Mouse (Mus musculus): Measurements from ENCODE around the gene Hpf1.
A peak's percentile ranks its signal among the peaks of the same experiment; 100 is the strongest.

Gene Hpf1

DNA sequence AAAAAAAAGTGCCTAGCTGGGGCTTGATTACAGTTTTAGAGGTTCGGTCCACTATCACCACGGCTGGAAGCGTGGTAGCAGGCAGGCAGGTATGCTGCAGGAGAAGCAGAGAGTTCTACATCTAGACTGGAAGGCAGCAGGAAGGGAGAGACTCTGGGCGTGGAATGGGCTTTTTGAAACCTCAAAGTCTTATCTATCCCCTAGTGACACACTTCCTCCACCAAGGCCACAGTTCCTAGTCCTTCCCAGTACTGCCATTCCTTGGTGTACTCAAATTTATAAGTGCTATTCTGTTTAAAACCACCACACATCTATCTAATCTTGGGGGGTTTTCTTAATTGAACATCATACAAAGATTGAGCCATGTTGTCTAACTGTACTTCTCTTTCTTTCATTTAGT is 1.5 kb downstream of the Hpf1 start:
- no peak for DNase-seq (ENCODE audit: low read depth in 2 of 2, low spot score in 2 of 2)

DNA sequence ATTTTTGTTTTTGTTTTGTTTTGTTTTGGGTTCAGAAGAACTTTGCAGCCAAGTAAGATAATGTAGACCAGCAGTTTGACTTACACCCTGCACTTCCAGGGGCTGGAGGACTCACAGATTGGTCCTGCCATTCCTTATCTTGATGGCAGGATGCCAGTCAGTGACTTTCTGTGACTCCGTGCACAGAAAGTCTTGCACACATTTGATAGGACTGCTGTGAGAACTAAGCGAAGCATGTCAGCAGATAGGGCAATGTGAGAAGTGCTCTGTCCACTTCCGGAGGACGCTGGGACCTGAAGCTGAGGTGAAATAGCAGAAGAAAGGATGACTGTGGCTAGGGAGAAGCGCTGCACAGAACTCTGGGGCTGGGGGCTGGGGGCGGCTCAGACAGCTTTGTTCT is 5.7 kb downstream of the Hpf1 start:
- DNase-seq (ENCODE audit: low read depth in 2 of 2, low spot score in 2 of 2), result no peak

DNA sequence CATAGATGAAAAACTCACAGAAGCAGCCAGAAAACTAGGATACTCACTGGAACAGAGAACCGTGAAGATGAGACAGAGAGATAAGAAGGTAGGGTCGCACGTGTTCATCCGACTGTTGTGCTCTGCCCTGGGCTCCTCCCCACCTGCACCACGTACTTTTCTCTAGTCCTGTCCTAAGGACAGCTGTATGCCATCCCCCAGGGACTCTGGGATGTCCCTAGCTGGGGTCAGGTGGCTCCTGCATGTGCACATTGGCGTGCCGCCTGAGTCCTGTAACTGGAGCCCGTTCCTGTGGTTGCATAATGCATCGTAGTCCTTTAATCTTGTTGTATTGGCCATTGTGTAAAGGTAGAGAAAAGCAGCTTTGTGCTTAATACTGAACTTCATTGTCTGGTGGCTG is 9.9 kb downstream of the Hpf1 start:
- no peak for DNase-seq (ENCODE audit: low read depth in 2 of 2, low spot score in 2 of 2)

DNA sequence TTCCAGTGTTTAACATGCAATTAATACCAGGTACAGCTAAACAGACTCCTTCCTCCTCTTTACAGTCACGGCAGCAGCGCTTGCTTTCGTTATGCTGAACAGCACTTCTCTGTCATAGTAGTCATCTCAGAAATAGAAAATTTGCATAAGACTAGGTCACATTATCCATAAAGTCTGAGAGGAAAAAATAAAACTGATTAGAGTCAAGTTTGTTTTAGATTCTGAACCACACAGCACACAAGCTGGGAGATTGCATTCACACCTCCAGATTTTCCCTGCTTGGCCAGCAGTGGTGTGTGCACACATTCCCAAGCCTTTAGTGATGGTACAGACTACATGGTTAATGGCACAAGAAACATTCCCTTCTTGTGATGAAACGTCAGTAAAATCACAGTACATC is 21.9 kb downstream of the Hpf1 start:
- DNase-seq (ENCODE audit: low read depth in 2 of 2, low spot score in 2 of 2), result no peak

DNA sequence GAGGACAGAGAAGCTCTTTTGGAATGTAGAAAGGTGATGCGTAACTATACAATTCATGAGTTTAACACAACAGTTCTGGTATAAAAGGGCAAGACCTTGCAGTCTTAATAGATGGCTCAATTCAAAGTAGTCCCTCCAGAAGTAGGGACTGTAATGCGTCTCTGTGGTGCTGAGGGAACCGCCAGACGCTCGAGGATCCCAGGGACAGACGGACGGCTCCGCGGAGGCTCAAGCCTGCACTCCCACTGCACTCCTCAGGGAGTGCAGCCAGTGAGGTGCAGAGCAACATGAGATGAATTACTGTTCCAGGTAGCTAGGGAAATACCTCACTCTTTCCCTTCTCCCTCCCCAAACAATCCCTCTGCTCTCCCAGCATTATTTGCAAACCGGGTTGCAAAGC is 22.3 kb downstream of the Hpf1 start:
- DNase-seq (ENCODE audit: low read depth in 2 of 2, low spot score in 2 of 2), result no peak

DNA sequence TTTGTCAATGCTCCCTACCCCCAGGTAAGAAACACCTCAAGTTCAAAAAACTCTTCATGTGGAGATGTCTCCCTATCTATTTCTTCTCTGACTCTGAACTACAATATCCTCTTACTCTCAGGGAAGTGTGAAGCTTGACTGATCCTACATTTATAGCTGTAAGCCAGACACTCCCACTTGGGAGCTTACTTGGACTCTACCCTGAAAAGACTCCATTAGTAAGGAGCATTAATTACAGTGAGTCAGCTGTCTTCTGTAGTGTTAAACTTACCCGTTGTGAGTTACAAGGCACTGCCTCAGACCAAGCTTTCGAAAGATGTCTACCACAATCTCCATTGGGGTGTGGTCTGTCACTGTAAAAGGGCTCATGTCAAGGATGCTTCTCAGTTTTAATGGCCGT is 28.9 kb downstream of the Hpf1 start:
- DNase-seq (ENCODE audit: low read depth in 2 of 2, low spot score in 2 of 2), result no peak

DNA sequence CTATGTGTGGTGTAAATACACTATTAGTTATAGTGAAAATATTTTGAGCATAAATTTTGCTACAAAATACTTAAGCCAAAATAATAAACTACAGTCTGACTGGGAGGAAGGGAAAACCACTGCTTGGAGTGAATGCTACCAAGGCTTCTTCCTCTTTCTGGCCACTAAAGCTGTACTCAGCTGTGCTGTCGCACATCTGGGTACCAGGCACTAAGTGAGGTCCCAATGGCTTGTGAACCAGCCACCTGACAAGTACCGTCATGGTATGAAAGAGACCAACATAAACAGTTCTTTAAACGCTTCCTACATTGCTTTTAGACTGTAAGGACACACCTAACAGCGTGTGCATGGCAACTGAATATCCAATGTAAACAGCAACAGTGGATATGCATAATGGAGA is 30.0 kb downstream of the Hpf1 start:
- no peak for DNase-seq (ENCODE audit: low read depth in 2 of 2, low spot score in 2 of 2)

DNA sequence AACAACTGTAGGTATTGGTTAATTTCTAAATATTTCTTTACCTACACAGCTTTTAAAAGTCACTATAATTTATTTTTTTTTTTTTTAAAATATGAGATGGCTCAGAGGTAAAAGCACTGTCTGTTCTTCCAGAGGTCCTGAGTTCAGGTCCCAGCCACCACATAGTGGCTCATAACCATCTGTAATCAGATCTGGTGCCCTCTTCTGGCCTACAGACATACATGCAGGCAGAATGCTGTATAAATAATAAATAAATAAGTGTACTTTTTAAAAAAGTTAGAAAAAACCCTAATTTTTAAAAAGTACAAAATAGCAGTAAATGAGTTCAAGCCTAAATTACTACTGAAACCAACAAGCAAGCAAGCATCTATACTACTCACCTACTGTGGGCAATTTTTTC is 43.4 kb downstream of the Hpf1 start:
- no peak for DNase-seq (ENCODE audit: low read depth in 2 of 2, low spot score in 2 of 2)

DNA sequence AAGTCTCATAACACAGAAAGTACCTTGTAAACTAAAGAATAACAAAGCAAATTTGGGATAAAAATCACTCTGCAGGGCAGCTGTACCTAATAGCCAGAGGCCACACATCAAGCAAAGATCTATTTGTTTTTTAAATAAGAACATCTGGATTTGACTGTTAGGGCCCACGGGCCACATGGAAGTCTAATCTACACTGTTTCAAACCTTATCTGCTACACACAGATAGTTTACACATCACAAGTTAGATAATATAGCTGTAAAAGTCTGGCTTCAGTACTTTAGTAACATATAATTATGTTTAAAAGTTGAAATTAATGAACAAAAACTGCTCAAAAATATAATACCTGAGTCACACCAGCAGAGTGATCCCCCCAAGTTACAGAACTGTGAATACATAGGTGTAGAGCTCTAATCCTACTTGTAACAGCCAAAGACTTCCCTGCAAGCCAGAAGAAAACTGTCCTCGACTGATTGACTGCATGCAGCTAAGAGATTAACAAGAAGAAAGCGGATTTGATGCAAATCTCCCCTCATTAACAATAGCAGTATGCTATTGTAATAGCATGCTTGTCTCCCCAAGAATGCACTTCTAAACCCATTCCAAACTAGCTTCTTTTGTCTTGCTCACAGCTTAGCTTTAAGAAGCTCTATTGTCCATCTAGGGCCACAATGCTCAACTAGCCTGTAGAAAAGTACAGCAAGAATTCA is 48.7 kb downstream of the Hpf1 start:
- no peak for DNase-seq (ENCODE audit: low read depth in 2 of 2, low spot score in 2 of 2)

DNA sequence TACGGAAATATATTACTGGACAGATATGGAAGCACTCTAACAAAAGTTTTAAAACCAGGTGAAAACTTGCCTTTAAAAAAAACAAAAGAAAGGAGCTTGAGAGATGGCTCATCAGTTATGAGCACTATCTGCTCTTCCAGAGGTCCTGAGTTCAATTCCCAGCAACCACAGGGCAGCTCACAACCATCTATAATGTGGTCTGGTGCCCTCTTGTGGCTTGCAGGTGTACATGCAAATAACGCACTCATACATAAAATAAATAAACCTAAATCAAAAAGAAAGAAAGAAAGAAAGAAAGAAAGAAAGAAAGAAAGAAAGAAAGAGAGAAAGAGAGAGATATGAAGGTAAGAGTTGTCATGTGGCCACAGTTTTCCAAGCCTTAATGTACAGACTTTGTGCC is 52.6 kb downstream of the Hpf1 start:
- peak in 1 of 2 experiments; percentile 8 for DNase-seq (ENCODE audit: low read depth in 2 of 2, low spot score in 2 of 2)

DNA sequence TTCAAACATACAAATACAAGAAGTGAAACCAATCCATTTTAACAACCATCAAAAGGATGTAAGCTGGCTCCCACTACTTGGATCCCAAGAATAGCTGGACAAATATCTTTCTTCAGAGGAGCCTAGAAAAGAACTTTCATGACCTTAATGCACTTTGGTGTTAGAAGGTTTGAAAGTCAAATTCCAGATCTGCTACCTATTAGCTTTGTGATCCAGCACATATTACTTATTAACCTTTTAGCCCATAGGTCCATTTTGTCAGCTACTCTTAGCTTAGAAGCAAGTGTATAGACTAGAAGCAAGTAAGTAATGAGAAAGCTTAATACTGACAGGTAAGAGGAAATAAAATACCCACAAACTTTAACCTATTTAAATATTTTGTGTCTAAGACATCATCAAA is 57.3 kb downstream of the Hpf1 start:
- DNase-seq (ENCODE audit: low read depth in 2 of 2, low spot score in 2 of 2), result no peak

DNA sequence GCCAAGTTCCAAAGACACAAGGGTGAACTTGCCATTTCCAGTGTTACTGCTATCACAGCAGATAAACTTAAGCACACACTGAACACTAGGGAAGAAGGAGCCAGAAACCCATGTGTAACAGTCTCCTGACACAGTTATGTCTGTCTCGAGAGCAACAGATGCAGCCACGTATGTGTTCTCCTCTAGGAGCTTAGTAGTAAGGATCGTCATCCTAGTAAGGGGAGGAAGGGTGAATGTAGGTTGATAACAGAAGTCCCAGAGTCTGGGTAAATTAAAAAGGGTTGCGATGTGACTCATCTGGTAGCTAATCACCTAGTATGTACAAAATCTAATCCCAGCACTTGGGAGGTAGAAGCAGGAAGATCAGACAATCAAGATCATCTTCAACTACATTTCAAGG is 59.6 kb downstream of the Hpf1 start:
- no peak for DNase-seq (ENCODE audit: low read depth in 2 of 2, low spot score in 2 of 2)

DNA sequence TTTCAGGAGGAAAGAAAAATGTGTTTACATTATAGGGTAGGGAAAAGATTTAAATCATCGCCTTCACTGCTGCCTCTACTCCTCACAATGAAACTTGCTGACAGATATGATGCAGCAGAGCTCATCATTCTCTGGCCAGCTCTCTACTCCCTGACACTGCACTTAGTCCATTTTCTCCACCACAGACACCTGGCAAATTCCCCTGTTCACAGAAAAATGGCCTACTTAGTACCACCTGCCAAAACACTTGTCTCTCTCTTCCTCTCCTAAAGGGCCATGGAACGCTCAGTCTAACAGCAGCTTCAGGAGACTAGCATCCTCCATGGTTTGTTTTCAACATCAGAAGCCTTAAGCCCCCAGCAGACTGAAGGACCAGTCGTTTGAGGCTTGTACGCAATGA is 61.1 kb downstream of the Hpf1 start:
- no peak for DNase-seq (ENCODE audit: low read depth in 2 of 2, low spot score in 2 of 2)

DNA sequence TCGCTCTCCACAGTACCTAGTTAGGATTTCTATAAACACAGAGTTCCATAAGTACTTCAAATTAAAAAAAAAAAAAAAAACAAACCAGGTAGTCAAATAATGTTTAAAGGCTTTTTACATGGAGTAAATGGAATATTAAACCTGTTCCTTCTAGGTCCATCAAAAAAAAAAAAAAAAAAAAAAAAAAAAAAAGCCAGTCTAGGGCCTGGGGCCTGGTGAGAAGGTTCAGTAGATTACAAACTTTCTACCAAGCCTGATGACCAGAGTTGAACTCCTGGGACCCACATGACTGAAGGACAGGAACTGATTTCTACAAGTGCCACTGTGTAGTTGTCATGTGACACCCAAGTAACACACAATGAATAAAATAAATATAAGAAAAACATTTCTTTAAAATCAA is 61.5 kb downstream of the Hpf1 start:
- DNase-seq (ENCODE audit: low read depth in 2 of 2, low spot score in 2 of 2), result no peak

DNA sequence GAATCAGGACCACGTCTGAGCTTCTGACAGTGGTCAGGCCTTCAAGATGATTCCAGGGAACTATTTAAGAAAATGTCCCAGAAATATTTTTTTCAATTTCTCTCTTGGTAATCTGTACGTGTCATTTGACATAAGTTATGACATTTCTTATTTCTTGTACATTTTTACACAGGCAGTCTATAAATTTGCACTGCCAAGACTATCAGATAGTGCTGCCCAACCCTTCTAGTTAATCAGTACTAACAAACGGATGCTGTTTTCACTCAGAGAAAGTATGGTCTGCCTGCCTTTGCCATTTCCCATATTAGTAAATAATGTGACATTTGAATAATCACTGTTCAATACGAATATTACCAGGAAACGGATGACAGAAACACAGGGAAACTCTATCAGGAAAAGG is 62.6 kb downstream of the Hpf1 start:
- no peak for DNase-seq (ENCODE audit: low read depth in 2 of 2, low spot score in 2 of 2)

DNA sequence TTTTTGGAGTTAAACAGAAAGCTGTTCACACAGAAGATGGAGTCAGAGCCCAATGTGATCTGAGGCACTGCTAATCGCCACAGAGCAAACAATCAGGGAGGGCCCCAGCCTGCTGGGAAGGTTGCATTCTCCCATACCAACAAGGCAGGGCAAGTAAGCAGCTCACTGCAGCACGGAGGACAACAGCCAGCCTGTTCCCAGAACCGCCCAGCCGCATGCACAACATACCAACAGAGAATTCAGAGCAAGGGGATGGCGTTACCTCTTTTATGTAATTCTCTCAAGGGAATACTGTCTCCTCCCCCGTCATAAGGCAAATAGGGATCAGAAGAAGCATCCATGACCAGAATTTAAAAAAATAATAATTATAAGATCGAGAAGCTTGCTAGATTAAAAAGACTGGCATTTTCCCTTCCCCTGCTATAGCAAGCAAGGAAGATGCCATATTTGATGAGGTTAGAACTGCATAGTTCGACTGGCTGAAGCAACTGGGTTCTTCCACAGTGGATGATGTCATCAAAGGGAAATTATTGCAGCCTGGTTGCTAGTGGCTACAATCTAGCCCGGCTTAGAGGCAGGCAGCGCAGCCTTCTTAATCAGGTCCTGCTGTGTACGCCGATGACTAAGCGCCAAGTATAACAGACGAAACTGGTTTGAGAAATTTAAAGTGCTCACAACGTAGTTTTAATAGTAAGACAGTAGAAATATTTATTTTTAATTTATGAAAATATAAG is 64.2 kb downstream of the Hpf1 start:
- DNase-seq (ENCODE audit: low read depth in 2 of 2, low spot score in 2 of 2), result no peak

DNA sequence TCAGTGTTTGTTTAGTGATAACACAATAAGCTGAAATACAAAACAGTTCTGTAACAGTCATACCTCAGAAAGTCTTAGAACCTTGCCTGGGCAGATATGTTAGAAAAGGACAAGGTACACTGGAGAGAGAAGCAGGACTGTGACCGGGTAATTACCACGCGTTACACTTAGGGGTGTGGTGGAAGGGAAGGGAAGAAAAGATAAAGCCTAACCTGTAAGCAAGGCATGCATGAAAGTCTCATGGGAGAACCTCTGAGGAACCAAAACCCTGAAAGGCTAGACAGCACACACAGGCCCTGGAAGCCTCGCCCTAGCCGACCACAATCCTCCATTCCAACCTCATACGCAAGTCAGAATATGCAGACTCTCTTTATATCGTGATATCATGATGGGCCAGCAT is 66.6 kb downstream of the Hpf1 start:
- DNase-seq (ENCODE audit: low read depth in 2 of 2, low spot score in 2 of 2), result no peak
